Mouse (Mus musculus) ES-E14 (cell line): ENCODE data around the gene Rbfox3.

Source experiments
- CHD2 ChIP-seq: IDR thresholded peaks from 2 replicates; pipeline ENCODE4 v1.6.1; 2014; ENCODE audit warnings: mild to moderate bottlenecking, low read depth, low read length, inconsistent platforms
- MAFK ChIP-seq: IDR thresholded peaks from 2 replicates; pipeline ENCODE4 v1.6.1; 2014; ENCODE audit warnings: mild to moderate bottlenecking, low read depth, low read length, inconsistent platforms; ENCODE audit not compliant: insufficient read depth

DNA sequence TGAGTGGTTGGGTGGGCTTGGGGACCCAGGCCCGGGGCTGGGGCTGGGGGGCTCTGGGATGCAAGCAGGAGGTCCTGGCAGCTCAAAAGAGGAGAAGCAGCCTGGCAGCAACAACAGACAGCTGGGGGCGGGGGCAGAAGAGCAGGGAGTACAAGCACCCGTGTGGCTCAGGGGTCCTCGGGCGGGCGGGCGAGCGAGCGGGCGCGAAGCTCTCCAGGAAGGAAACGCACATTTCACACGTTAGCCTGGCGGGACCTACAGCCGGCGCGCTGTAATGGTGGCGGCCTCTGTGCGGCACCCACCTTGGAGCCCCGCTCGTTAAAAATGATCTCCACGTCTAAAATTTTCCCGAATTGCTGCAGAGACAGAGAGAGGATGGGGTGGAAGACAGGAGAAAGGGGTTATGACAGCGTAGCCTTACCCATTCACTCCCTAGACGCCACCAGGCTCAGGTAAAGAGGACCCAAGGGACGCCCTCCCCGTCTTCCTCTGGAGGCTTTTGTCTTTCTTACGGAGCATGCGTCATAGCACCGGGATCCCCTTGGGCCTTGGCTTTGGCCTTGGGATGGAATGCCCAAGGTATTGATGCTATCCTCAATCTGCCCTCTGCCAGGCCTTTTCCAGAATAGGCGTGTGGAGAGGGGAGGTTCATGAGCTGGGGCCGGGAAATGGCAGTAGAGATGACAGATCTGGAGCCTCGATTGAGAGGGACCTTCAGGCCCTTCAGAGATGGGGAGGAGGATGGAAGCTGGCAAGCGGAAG lies 407.8 kb downstream of the Rbfox3 start:
- TF ChIP-seq MAFK (no peak), CHD2 (no peak)
